Mouse (Mus musculus) intestine, embryonic 14.5 days (tissue): ENCODE results near the gene Zfpl1. TPM values are rescaled to one million over a fixed set of nuclear protein-coding genes. Genes with fewer than 3 reads are reported as not detected.

Experiments
- microRNA-seq: library from miRNA; unstranded; fragments of <30 nt; microRNA quantifications from one replicate; pipeline ENCODE4, GENCODE M21; 2016
- polyA plus RNA-seq: library from polyadenylated mRNA; unstranded; fragments of >200 nt; fragmentation: Nextera tagmentation; extraction: Ambion mirVana; gene quantifications from 2 replicates; pipeline ENCODE4 v1.2.1, GENCODE M21; 2014

Gene Zfpl1
- polyA plus RNA-seq, 1 experiment from 2014 or later: 70.9 TPM

Small RNA genes lying within 50 kb of the gene (microRNA-seq; reads per million reads assigned to microRNA genes)
- 0.68 reads per million for gene Mir6988

Other genes with a start within 250 kb of the Zfpl1 start
- 18.2 and 18.9 TPM in 2 replicates for gene Frmd8, start 209.7 kb downstream of the Zfpl1 start, polyA plus RNA-seq
- 2.1 and 2.5 TPM in 2 replicates for gene Slc25a45, start 207.1 kb downstream of the Zfpl1 start, polyA plus RNA-seq
- gene Tigd3, start 190.8 kb downstream of the Zfpl1 start, polyA plus RNA-seq: 2.0 and 2.1 TPM in 2 replicates
- 131 and 145 TPM in 2 replicates for gene Dpf2, start 171.9 kb downstream of the Zfpl1 start, polyA plus RNA-seq
- gene Cdc42ep2, start 160.1 kb downstream of the Zfpl1 start, polyA plus RNA-seq: 7.0 and 9.3 TPM in 2 replicates
- 84.4 and 87.9 TPM in 2 replicates for gene Pola2, start 120.8 kb downstream of the Zfpl1 start, polyA plus RNA-seq
- not detected in 2 replicates for gene Slc22a20, start 98.8 kb downstream of the Zfpl1 start, polyA plus RNA-seq
- gene Capn1, start 69.1 kb downstream of the Zfpl1 start, polyA plus RNA-seq: 9.4 and 10.1 TPM in 2 replicates
- gene Syvn1, start 38.4 kb downstream of the Zfpl1 start, polyA plus RNA-seq: 24.5 and 28.1 TPM in 2 replicates
- 82.1 and 82.5 TPM in 2 replicates for gene Mrpl49, start 27.2 kb downstream of the Zfpl1 start, polyA plus RNA-seq
- 1,017 and 1,054 TPM in 2 replicates for gene Fau, start 27.1 kb downstream of the Zfpl1 start, polyA plus RNA-seq
- 33.8 and 38.3 TPM in 2 replicates for gene Znhit2, start 23.8 kb downstream of the Zfpl1 start, polyA plus RNA-seq
- gene Tm7sf2, start 16.6 kb downstream of the Zfpl1 start, polyA plus RNA-seq: 30.6 and 31.4 TPM in 2 replicates
- gene Vps51, start 7.7 kb downstream of the Zfpl1 start, polyA plus RNA-seq: 63.9 and 65.0 TPM in 2 replicates
- gene Tmem262, start 4.9 kb downstream of the Zfpl1 start, polyA plus RNA-seq: not detected in 2 replicates
- 1.1 and 1.5 TPM in 2 replicates for gene Gm28374, start 2.7 kb downstream of the Zfpl1 start, polyA plus RNA-seq
- gene Cdca5, start within 50 bp of the Zfpl1 start, polyA plus RNA-seq: 43.3 and 44.1 TPM in 2 replicates
- gene AC131692.1, start 9.5 kb upstream of the Zfpl1 start, polyA plus RNA-seq: 0.22 and 0.59 TPM in 2 replicates
- 4.1 and 4.4 TPM in 2 replicates for gene Naaladl1, start 20.8 kb upstream of the Zfpl1 start, polyA plus RNA-seq
- 53.9 and 59.9 TPM in 2 replicates for gene Sac3d1, start 33.7 kb upstream of the Zfpl1 start, polyA plus RNA-seq
- 35.4 and 36.0 TPM in 2 replicates for gene Snx15, start 43.3 kb upstream of the Zfpl1 start, polyA plus RNA-seq
- gene Batf2, start 56.0 kb upstream of the Zfpl1 start, polyA plus RNA-seq: 0.30 and 1.1 TPM in 2 replicates
- 101 and 110 TPM in 2 replicates for gene Arl2, start 56.6 kb upstream of the Zfpl1 start, polyA plus RNA-seq
- not detected in 2 replicates for gene Majin, start 99.4 kb upstream of the Zfpl1 start, polyA plus RNA-seq
- gene Gpha2, start 141.4 kb upstream of the Zfpl1 start, polyA plus RNA-seq: 0.53 and 1.1 TPM in 2 replicates
- 24.1 and 27.5 TPM in 2 replicates for gene Ppp2r5b, start 150.9 kb upstream of the Zfpl1 start, polyA plus RNA-seq
- 11.6 and 12.9 TPM in 2 replicates for gene Atg2a, start 156.7 kb upstream of the Zfpl1 start, polyA plus RNA-seq
- 46.9 and 47.7 TPM in 2 replicates for gene Ehd1, start 191.8 kb upstream of the Zfpl1 start, polyA plus RNA-seq
- gene Cdc42bpg, start 221.5 kb upstream of the Zfpl1 start, polyA plus RNA-seq: 1.5 and 1.8 TPM in 2 replicates